Mouse (Mus musculus) liver, embryonic 15.5 days (tissue): ENCODE results near the gene Gm37240. TPM values are rescaled to one million over a fixed set of nuclear protein-coding genes. Genes with fewer than 3 reads are reported as not detected.

ENCODE experiments used
- ATAC-seq: fragments of 200-750 bp; cut with Nextera tagmentation; 2 replicates; pipeline ENCODE4 v1.8.0; 2017; ENCODE audit warnings: moderate number of reproducible peaks, mild to moderate bottlenecking, moderate library complexity; ENCODE audit not compliant: insufficient read depth
- H3K27ac ChIP-seq: fragments of 300-500 bp; sonication (generic); replicated peaks from 2 replicates; pipeline ENCODE4 v1.5.1; 2015; ENCODE audit warnings: mild to moderate bottlenecking, inconsistent platforms
- H3K27me3 ChIP-seq: fragments of 300-500 bp; sonication (generic); 2 replicates; pipeline ENCODE4 v1.6.1; 2015; ENCODE audit warnings: mild to moderate bottlenecking, inconsistent platforms
- H3K36me3 ChIP-seq: fragments of 300-500 bp; sonication (generic); replicated peaks from 2 replicates; pipeline ENCODE4 v1.6.1; 2015; ENCODE audit warnings: moderate library complexity, mild to moderate bottlenecking, inconsistent platforms
- H3K4me1 ChIP-seq: fragments of 300-500 bp; sonication (generic); replicated peaks from 2 replicates; pipeline ENCODE4 v1.6.1; 2015; ENCODE audit warnings: inconsistent platforms
- H3K4me2 ChIP-seq: fragments of 300-500 bp; sonication (generic); 2 replicates; pipeline ENCODE4 v1.6.1; 2015; ENCODE audit warnings: moderate library complexity, mild to moderate bottlenecking, inconsistent platforms
- H3K4me3 ChIP-seq: fragments of 300-500 bp; sonication (generic); replicated peaks from 2 replicates; pipeline ENCODE4 v1.5.1; 2015; ENCODE audit warnings: mild to moderate bottlenecking, inconsistent platforms
- H3K9ac ChIP-seq: fragments of 300-500 bp; sonication (generic); 2 replicates; pipeline ENCODE4 v1.6.1; 2015; ENCODE audit warnings: moderate library complexity, mild to moderate bottlenecking, inconsistent platforms
- H3K9me3 ChIP-seq: fragments of 300-500 bp; sonication (generic); replicated peaks from 2 replicates; pipeline ENCODE4 v1.6.1; 2016; ENCODE audit warnings: inconsistent platforms
- WGBS: fragments of 180-500 bp; shearing (Covaris S2); methylation state at CpG from one replicate; pipeline ENCODE4 v1.1.7; 2015; ENCODE audit warnings: mixed read lengths; ENCODE audit not compliant: insufficient replicate concordance; 5-methylcytosine and 5-hydroxymethylcytosine counted together
- polyA plus RNA-seq: library from polyadenylated mRNA; unstranded; fragments of >200 nt; fragmentation: Nextera tagmentation; extraction: Ambion mirVana; gene quantifications from 2 replicates; pipeline ENCODE4 v1.2.1, GENCODE M21; 2015

Gm37240 gene
- polyA plus RNA-seq, 1 experiment from 2014 or later: 0.24 TPM

DNA sequence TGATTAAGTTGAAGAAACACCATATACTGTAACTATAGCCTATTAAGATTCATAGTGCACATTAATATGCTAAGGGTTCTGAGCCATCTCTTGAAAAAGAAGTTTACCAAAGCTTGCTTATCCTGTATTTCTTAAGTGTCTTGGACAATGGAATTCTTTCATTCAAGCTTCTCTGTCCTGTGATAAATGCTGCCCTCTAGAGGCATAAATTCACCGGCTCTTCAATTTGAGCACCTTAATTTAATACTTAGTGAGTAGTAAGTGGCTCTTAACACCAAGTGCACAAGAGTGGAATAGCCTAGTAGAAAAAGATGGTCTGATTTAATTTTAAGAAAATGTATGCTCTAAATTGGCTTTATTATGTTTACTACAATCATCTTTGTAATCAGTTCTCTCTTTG, 1043.7 kb downstream of the Gm37240 start:
- H3K36me3 ChIP-seq: no peaks in the 10 kb centered on the region
- ATAC-seq: no peak

GRCm38 (mm10) chr3:84842793-84843192, 1044.5 kb downstream of the Gm37240 start:
- H3K36me3 ChIP-seq: no peaks in the 10 kb centered on the region
- no peak overlapping the region for H3K4me2 ChIP-seq
- H3K27ac ChIP-seq: no peak overlapping the region
- WGBS: 62% methylated on average over 2 of the region's 2 CpGs
- H3K4me3 ChIP-seq: no peak overlapping the region
- H3K4me1 ChIP-seq: 0 out of 2 replicates have a peak, but pooled peaks cover 6% of the 10 kb centered on the region
- H3K9ac ChIP-seq: no peak overlapping the region
- ATAC-seq: no peak
- no peaks in the 10 kb centered on the region for H3K9me3 ChIP-seq
- no peaks in the 10 kb centered on the region for H3K27me3 ChIP-seq

More for the DNA sequence above, 1043.7 kb downstream of the Gm37240 start:
- Histone ChIP-seq H3K4me3 (no peak overlapping the region), H3K27ac (no peak overlapping the region), H3K4me1 (peaks cover 5% of the 10 kb centered on the region; the same call in 1 of the 2 replicates), H3K9me3 (no peaks in the 10 kb centered on the region), H3K4me2 (no peak overlapping the region), H3K27me3 (no peaks in the 10 kb centered on the region), H3K9ac (no peak overlapping the region)
- WGBS: 24% methylated on average over 1 of the region's 1 CpGs

- H3K4me1 ChIP-seq: peaks cover 9% of the 10 kb centered on the region; the same call in 1 of the 2 replicates
- no peak overlapping the region for H3K9ac ChIP-seq
- H3K4me2 ChIP-seq: no peak overlapping the region
- no peaks in the 10 kb centered on the region for H3K27me3 ChIP-seq
- ATAC-seq: no peak
- H3K4me3 ChIP-seq: no peak overlapping the region
- H3K36me3 ChIP-seq: no peaks in the 10 kb centered on the region
- no peak overlapping the region for H3K27ac ChIP-seq
- 80% methylated on average over 4 of the region's 4 CpGs for WGBS
- no peaks in the 10 kb centered on the region for H3K9me3 ChIP-seq
These were observed 1046.0 kb downstream of the Gm37240 start for GRCm38 (mm10) chr3:84841271-84841670.

GRCm38 (mm10) chr3:84839499-84839898, 1047.8 kb downstream of the Gm37240 start:
- no peak overlapping the region for H3K27ac ChIP-seq
- 70% methylated on average over 5 of the region's 5 CpGs for WGBS
- H3K27me3 ChIP-seq: no peaks in the 10 kb centered on the region
- H3K4me2 ChIP-seq: no peak overlapping the region
- H3K4me1 ChIP-seq: peaks cover 12% of the 10 kb centered on the region; the same call in 1 of the 2 replicates
- H3K4me3 ChIP-seq: no peak overlapping the region
- H3K9ac ChIP-seq: no peak overlapping the region
- no peaks in the 10 kb centered on the region for H3K36me3 ChIP-seq
- no peaks in the 10 kb centered on the region for H3K9me3 ChIP-seq
- no peak for ATAC-seq

DNA sequence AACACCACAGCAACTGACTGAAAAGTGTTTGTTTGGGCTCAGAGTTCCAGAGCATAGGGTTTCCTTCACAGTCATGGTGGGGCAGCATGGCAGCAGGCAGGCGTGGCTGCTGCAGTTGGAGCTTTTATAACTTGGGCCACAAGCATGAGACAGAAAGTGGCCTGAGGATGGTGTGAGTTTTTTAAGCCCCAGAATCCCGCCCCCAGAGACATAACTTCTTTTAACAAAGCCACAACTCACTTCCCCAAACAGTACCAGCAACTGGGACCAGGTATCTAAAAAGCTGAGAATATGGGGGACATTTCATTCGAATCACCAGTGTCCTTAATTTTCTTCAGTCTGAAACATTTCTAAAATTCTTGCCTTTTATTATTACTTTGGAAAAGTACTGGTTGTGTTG, 1049.3 kb downstream of the Gm37240 start:
- Histone ChIP-seq H3K4me2 (no peak overlapping the region), H3K9ac (no peak overlapping the region), H3K27ac (no peak overlapping the region), H3K4me1 (peaks cover 12% of the 10 kb centered on the region; the same call in 1 of the 2 replicates), H3K4me3 (no peak overlapping the region), H3K27me3 (no peaks in the 10 kb centered on the region), H3K9me3 (no peaks in the 10 kb centered on the region), H3K36me3 (no peaks in the 10 kb centered on the region)
- WGBS: 61% methylated on average over 3 of the region's 3 CpGs
- ATAC-seq: no peak

GRCm38 (mm10) chr3:84836029-84836428, 1051.3 kb downstream of the Gm37240 start:
- 40% methylated on average over 5 of the region's 5 CpGs for WGBS
- Histone ChIP-seq H3K27ac (no peak overlapping the region), H3K4me2 (no peak overlapping the region), H3K4me1 (peaks cover 16% of the 10 kb centered on the region; the same call in 1 of the 2 replicates), H3K9ac (no peak overlapping the region), H3K36me3 (no peaks in the 10 kb centered on the region), H3K4me3 (no peak overlapping the region), H3K27me3 (no peaks in the 10 kb centered on the region), H3K9me3 (no peaks in the 10 kb centered on the region)
- no peak for ATAC-seq

- Histone ChIP-seq H3K4me3 (no peak overlapping the region), H3K27ac (no peak overlapping the region), H3K27me3 (no peaks in the 10 kb centered on the region), H3K36me3 (no peaks in the 10 kb centered on the region), H3K4me1 (peaks cover 15% of the 10 kb centered on the region), H3K4me2 (no peak overlapping the region), H3K9me3 (no peaks in the 10 kb centered on the region), H3K9ac (no peak overlapping the region)
- no peak for ATAC-seq
- WGBS: 67% methylated on average over 1 of the region's 1 CpGs
These were observed 1058.0 kb downstream of the Gm37240 start for GRCm38 (mm10) chr3:84829366-84829765.

- H3K9ac ChIP-seq: no peak overlapping the region
- no peak for ATAC-seq
- no peaks in the 10 kb centered on the region for H3K27me3 ChIP-seq
- H3K36me3 ChIP-seq: peaks cover 5% of the 10 kb centered on the region; the same call in 1 of the 2 replicates
- WGBS: 75% methylated on average over 4 of the region's 4 CpGs
- H3K4me2 ChIP-seq: no peak overlapping the region
- H3K4me3 ChIP-seq: no peak overlapping the region
- H3K27ac ChIP-seq: no peak overlapping the region
- H3K9me3 ChIP-seq: no peaks in the 10 kb centered on the region
- peaks cover 15% of the 10 kb centered on the region for H3K4me1 ChIP-seq
These were observed 1059.7 kb downstream of the Gm37240 start for GRCm38 (mm10) chr3:84827617-84828016.

- no peak overlapping the region for H3K4me2 ChIP-seq
- H3K4me1 ChIP-seq: peaks cover 15% of the 10 kb centered on the region
- no peak overlapping the region for H3K9ac ChIP-seq
- ATAC-seq: no peak
- H3K36me3 ChIP-seq: peaks cover 5% of the 10 kb centered on the region; the same call in 1 of the 2 replicates
- H3K27ac ChIP-seq: no peak overlapping the region
- H3K4me3 ChIP-seq: no peak overlapping the region
- no peaks in the 10 kb centered on the region for H3K9me3 ChIP-seq
- no peaks in the 10 kb centered on the region for H3K27me3 ChIP-seq
- 69% methylated on average over 3 of the region's 3 CpGs for WGBS
These were observed 1060.4 kb downstream of the Gm37240 start for GRCm38 (mm10) chr3:84826938-84827337.

- no peak overlapping the region for H3K4me2 ChIP-seq
- no peak overlapping the region for H3K4me3 ChIP-seq
- peaks cover 11% of the 10 kb centered on the region for H3K4me1 ChIP-seq
- no peaks in the 10 kb centered on the region for H3K27me3 ChIP-seq
- 70% methylated on average over 3 of the region's 3 CpGs for WGBS
- no peak for ATAC-seq
- H3K9me3 ChIP-seq: no peaks in the 10 kb centered on the region
- peaks cover 5% of the 10 kb centered on the region; the same call in 1 of the 2 replicates for H3K36me3 ChIP-seq
- no peak overlapping the region for H3K9ac ChIP-seq
- no peak overlapping the region; the same call in 1 of the 2 replicates for H3K27ac ChIP-seq
These were observed 1060.9 kb downstream of the Gm37240 start for GRCm38 (mm10) chr3:84826405-84826804.

- Histone ChIP-seq H3K27ac (no peak overlapping the region), H3K4me1 (peaks cover 11% of the 10 kb centered on the region), H3K36me3 (peaks cover 5% of the 10 kb centered on the region), H3K9ac (no peak overlapping the region), H3K4me2 (no peak overlapping the region), H3K4me3 (no peak overlapping the region), H3K27me3 (no peaks in the 10 kb centered on the region), H3K9me3 (no peaks in the 10 kb centered on the region)
- 28% methylated on average over 5 of the region's 5 CpGs for WGBS
- ATAC-seq: no peak
These were observed 1061.3 kb downstream of the Gm37240 start for GRCm38 (mm10) chr3:84825990-84826389.

DNA sequence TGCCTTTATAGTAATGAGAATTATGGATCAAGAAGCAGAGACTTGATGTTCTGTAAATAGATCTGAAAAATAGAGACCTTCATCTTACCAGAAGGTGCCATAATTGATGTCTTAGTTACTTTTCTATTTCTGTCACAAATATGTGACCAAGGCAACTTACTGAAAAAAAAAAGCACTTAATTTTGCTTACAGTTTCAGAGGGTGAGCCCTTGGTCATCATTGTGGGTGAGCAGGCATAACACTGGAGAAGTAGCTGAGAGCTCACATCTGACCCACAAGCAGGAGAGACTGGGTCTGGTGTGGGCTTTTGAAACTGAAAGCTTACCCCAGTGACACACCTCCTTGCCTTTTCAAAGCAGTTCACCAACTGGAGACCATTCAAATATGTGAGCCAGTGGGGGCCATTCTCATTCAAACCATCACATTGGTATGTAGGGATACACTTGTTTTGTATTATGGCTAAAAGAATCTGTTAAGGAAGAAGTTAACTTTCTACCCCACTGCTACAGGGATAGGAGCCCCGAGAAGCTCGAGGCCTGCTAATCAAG, 1066.6 kb downstream of the Gm37240 start:
- Histone ChIP-seq H3K4me3 (no peak overlapping the region), H3K4me1 (peaks cover 21% of the 10 kb centered on the region), H3K9me3 (no peaks in the 10 kb centered on the region), H3K4me2 (no peak overlapping the region), H3K9ac (no peak overlapping the region), H3K27ac (no peak overlapping the region), H3K36me3 (peaks cover 8% of the 10 kb centered on the region), H3K27me3 (no peaks in the 10 kb centered on the region)
- WGBS: 82% methylated on average over 2 of the region's 2 CpGs
- no peak for ATAC-seq
